In genomic region chr17:14953452-14953851, GRCm38 (mm10) we compare ENCODE assay signal across 22 mouse cellular contexts. TPM values are rescaled to one million over a fixed set of nuclear protein-coding genes. Genes with fewer than 3 reads are reported as not detected.
DNase-seq lines count a peak whose midpoint lies in the region; ATAC-seq lines count a peak whose summit lies in the region.
"Had no signal": no experiment of that assay in that cellular context is flagged by ENCODE, and none has a peak within 500 bp of the region (broad histone marks: within the 10 kb centered on the region; RNA-seq: fewer than 3 reads in every experiment).

No protein-coding gene starts in this region.

- peaks cover 36% of the 10 kb centered on the region for H3K36me3 ChIP-seq in liver, embryonic 11.5 days (ENCODE audit: control insufficient read depth, insufficient read depth, low read length)
- peaks cover 41% of the 10 kb centered on the region for H3K36me3 ChIP-seq in forebrain, embryonic 12.5 days (replicated peaks)

- no peak overlapping the region for H3K27ac ChIP-seq in liver, embryonic 11.5 days (ENCODE audit: low read depth, low read length)
- no peak overlapping the region for H3K27ac ChIP-seq in forebrain, embryonic 12.5 days
- H3K27ac ChIP-seq: heart, embryonic 15.5 days; hindbrain, embryonic 10.5 days; kidney, postnatal 0 days; layer of hippocampus, adult 2 months; left cerebral cortex, adult 2 months; macrophage; neural tube, embryonic 13.5 days had no signal

- WGBS in liver, embryonic 11.5 days: 71% methylated on average over 8 of the region's 8 CpGs
- 94% methylated on average over 8 of the region's 8 CpGs for WGBS in forebrain, embryonic 12.5 days

- H3K9me3 ChIP-seq in liver, embryonic 11.5 days (ENCODE audit: control insufficient read depth, low read length): no peaks in the 10 kb centered on the region
- no peaks in the 10 kb centered on the region for H3K9me3 ChIP-seq in forebrain, embryonic 12.5 days
- H3K9me3 ChIP-seq: heart, embryonic 15.5 days; hindbrain, embryonic 10.5 days; neural tube, embryonic 13.5 days had no signal

- no peak overlapping the region for H3K4me3 ChIP-seq in liver, embryonic 11.5 days (ENCODE audit: low read depth, low read length)
- H3K4me3 ChIP-seq in forebrain, embryonic 12.5 days (replicated peaks): no peak overlapping the region
- H3K4me3 ChIP-seq: heart, embryonic 15.5 days; hindbrain, embryonic 10.5 days; layer of hippocampus, adult 2 months; left cerebral cortex, adult 2 months; neural tube, embryonic 13.5 days had no signal

- no peaks in the 10 kb centered on the region for H3K27me3 ChIP-seq in liver, embryonic 11.5 days (replicated peaks; ENCODE audit: control insufficient read depth, insufficient read depth, low read length)
- H3K27me3 ChIP-seq in forebrain, embryonic 12.5 days: no peaks in the 10 kb centered on the region
- H3K27me3 ChIP-seq: heart, embryonic 15.5 days; neural tube, embryonic 13.5 days had no signal

- peaks cover 9% of the 10 kb centered on the region for H3K4me1 ChIP-seq in liver, embryonic 11.5 days (replicated peaks; ENCODE audit: control insufficient read depth, insufficient read depth, low read length)
- no peaks in the 10 kb centered on the region for H3K4me1 ChIP-seq in forebrain, embryonic 12.5 days
- H3K4me1 ChIP-seq: heart, embryonic 15.5 days; hindbrain, embryonic 10.5 days; neural tube, embryonic 13.5 days had no signal

- DNase-seq in ES-CJ7 (ENCODE audit: low read depth, low spot score) (peak; percentile 25), R1 (ENCODE audit: low read depth, low spot score) (peak; percentile 65), MN1 (ENCODE audit: low spot score) (no peak)
- DNase-seq in liver, embryonic 11.5 days (ENCODE audit: low spot score): no peak
- DNase-seq in frontal cortex, adult 2 months (ENCODE audit: extremely low spot score in 1 of 2, low spot score in 1 of 2): no peak
- DNase-seq: adrenal gland, adult 8-10 months; cerebellum, adult 9-11 months; forebrain, postnatal 0 days; gastrocnemius, postnatal 25 days; thymus, adult 18-20 months had no signal

- peak; percentile 63 for ATAC-seq in liver, embryonic 11.5 days (replicated peaks; ENCODE audit: low FRiP score)
- peak; percentile 92 for ATAC-seq in megakaryocyte progenitor cell, adult 5-6 weeks (replicated peaks; ENCODE audit: poor library complexity)
- ATAC-seq in forebrain, embryonic 12.5 days (ENCODE audit: low FRiP score): no peak
- ATAC-seq: forebrain, postnatal 0 days; midbrain, embryonic 16.5 days had no signal

- H3K4me2 ChIP-seq in liver, embryonic 11.5 days: no peak overlapping the region
- no peak overlapping the region for H3K4me2 ChIP-seq in forebrain, embryonic 12.5 days
- H3K4me2 ChIP-seq: heart, embryonic 15.5 days; neural tube, embryonic 13.5 days had no signal

- no peak overlapping the region for H3K9ac ChIP-seq in liver, embryonic 11.5 days (ENCODE audit: low read depth, low read length)
- H3K9ac ChIP-seq in forebrain, embryonic 12.5 days: no peak overlapping the region
- H3K9ac ChIP-seq: forebrain, postnatal 0 days; heart, embryonic 15.5 days; neural tube, embryonic 13.5 days had no signal

RNA-seq across cellular contexts. Expression of gene Phf10, which starts 7.6 kb away (rescaled TPM):
- 137 and 150 TPM in 2 replicates for polyA plus RNA-seq in liver, embryonic 11.5 days (2014; fragmentation: Nextera tagmentation; extraction: Ambion mirVana)
- total RNA-seq in megakaryocyte progenitor cell, adult 5-6 weeks (2015): 204 and 222 TPM in 2 replicates
- total RNA-seq in megakaryocyte progenitor cell, adult 5-6 weeks (2017): 73.0 and 85.0 TPM in 2 replicates
- polyA plus RNA-seq in frontal cortex, adult 2 months (2012; rRNA removed): 52.0 and 55.6 TPM in 2 replicates
- polyA plus RNA-seq in forebrain, embryonic 12.5 days (2016; fragmentation: Nextera tagmentation; extraction: Ambion mirVana): 23.6 and 27.0 TPM in 2 replicates

RNA-seq across cellular contexts. Expression of gene 1600012H06Rik, which starts 10.5 kb away (rescaled TPM):
- 19.9 and 22.2 TPM in 2 replicates for polyA plus RNA-seq in liver, embryonic 11.5 days (2014; fragmentation: Nextera tagmentation; extraction: Ambion mirVana)
- 11.0 and 13.0 TPM in 2 replicates for total RNA-seq in megakaryocyte progenitor cell, adult 5-6 weeks (2015)
- 9.5 and 12.2 TPM in 2 replicates for total RNA-seq in megakaryocyte progenitor cell, adult 5-6 weeks (2017)
- 16.9 and 19.6 TPM in 2 replicates for polyA plus RNA-seq in frontal cortex, adult 2 months (2012; rRNA removed)
- polyA plus RNA-seq in forebrain, embryonic 12.5 days (2016; fragmentation: Nextera tagmentation; extraction: Ambion mirVana): 29.8 and 33.7 TPM in 2 replicates

RNA-seq across cellular contexts. Expression of gene Wdr27, which starts 10.5 kb away (rescaled TPM):
- 2.0 and 2.9 TPM in 2 replicates for polyA plus RNA-seq in liver, embryonic 11.5 days (2014; fragmentation: Nextera tagmentation; extraction: Ambion mirVana)
- 0.51 and 1.3 TPM in 2 replicates for total RNA-seq in megakaryocyte progenitor cell, adult 5-6 weeks (2015)
- total RNA-seq in megakaryocyte progenitor cell, adult 5-6 weeks (2017): 0.37 TPM in 1 of 2 replicates, not detected in the other
- 6.0 and 6.9 TPM in 2 replicates for polyA plus RNA-seq in frontal cortex, adult 2 months (2012; rRNA removed)
- 4.3 and 8.7 TPM in 2 replicates for polyA plus RNA-seq in forebrain, embryonic 12.5 days (2016; fragmentation: Nextera tagmentation; extraction: Ambion mirVana)

RNA-seq across cellular contexts. Expression of gene 9030025P20Rik, which starts 24.8 kb away (rescaled TPM):
- polyA plus RNA-seq in liver, embryonic 11.5 days (2014; fragmentation: Nextera tagmentation; extraction: Ambion mirVana): 8.1 and 8.2 TPM in 2 replicates
- total RNA-seq in megakaryocyte progenitor cell, adult 5-6 weeks (2015): 3.7 and 4.0 TPM in 2 replicates
- 4.7 and 7.6 TPM in 2 replicates for total RNA-seq in megakaryocyte progenitor cell, adult 5-6 weeks (2017)
- 15.3 and 16.0 TPM in 2 replicates for polyA plus RNA-seq in frontal cortex, adult 2 months (2012; rRNA removed)
- 15.0 and 16.2 TPM in 2 replicates for polyA plus RNA-seq in forebrain, embryonic 12.5 days (2016; fragmentation: Nextera tagmentation; extraction: Ambion mirVana)

RNA-seq across cellular contexts. Expression of gene Gm3417, which starts 25.1 kb away (rescaled TPM):
- polyA plus RNA-seq in liver, embryonic 11.5 days (2014; fragmentation: Nextera tagmentation; extraction: Ambion mirVana): 1.3 and 2.6 TPM in 2 replicates
- 0.24 and 0.52 TPM in 2 replicates for total RNA-seq in megakaryocyte progenitor cell, adult 5-6 weeks (2015)
- total RNA-seq in megakaryocyte progenitor cell, adult 5-6 weeks (2017): 1.1 TPM in 1 of 2 replicates, not detected in the other
- polyA plus RNA-seq in frontal cortex, adult 2 months (2012; rRNA removed): not detected in 2 replicates
- polyA plus RNA-seq in forebrain, embryonic 12.5 days (2016; fragmentation: Nextera tagmentation; extraction: Ambion mirVana): 0.60 and 0.78 TPM in 2 replicates
- total RNA-seq: adrenal gland, adult 8-10 months; forebrain, postnatal 0 days; gastrocnemius, postnatal 25 days; left cerebral cortex, adult 2 months had no signal
- polyA plus RNA-seq: brain, embryonic 14.5 days; heart, embryonic 15.5 days; hindbrain, embryonic 10.5 days; intestine, embryonic 14.5 days; macrophage; midbrain, embryonic 16.5 days; neural tube, embryonic 13.5 days had no signal

Comparison
In these comparisons a context has a peak if more than half of its experiments do, and no peak if none do; other contexts are left out.
1. DNase-seq: peak in ES-CJ7 (single experiment) and R1 (single experiment); none in liver, embryonic 11.5 days (single experiment), frontal cortex, adult 2 months (0 of 2) and MN1 (single experiment).